Comparison of ENCODE assay signal across 26 mouse cellular contexts in genomic region chr4:124603712-124604111, GRCm38 (mm10). TPM values are rescaled to one million over a fixed set of nuclear protein-coding genes. Genes with fewer than 3 reads are reported as not detected.
"Had no signal": no experiment of that assay in that cellular context is flagged by ENCODE, and none has a peak within 500 bp of the region (broad histone marks: within the 10 kb centered on the region; RNA-seq: fewer than 3 reads in every experiment).

No protein-coding gene starts in this region.

- H3K27ac ChIP-seq: intestine, embryonic 15.5 days; kidney, embryonic 15.5 days; layer of hippocampus, adult 2 months; left cerebral cortex, adult 2 months; lung, embryonic 15.5 days; stomach, embryonic 15.5 days had no signal

- H3K4me2 ChIP-seq: intestine, embryonic 15.5 days; kidney, embryonic 15.5 days; lung, embryonic 15.5 days; midbrain, embryonic 11.5 days; stomach, embryonic 15.5 days had no signal

- H3K4me1 ChIP-seq: intestine, embryonic 15.5 days; lung, embryonic 15.5 days; stomach, embryonic 15.5 days had no signal

- H3K36me3 ChIP-seq: intestine, embryonic 15.5 days; kidney, embryonic 15.5 days; lung, embryonic 15.5 days; stomach, embryonic 15.5 days had no signal

- DNase-seq: kidney, adult 11 months; kidney, adult 8-10 months; kidney, postnatal 14 days; layer of hippocampus, adult 9-11 months; lung, adult 18-20 months; lung, postnatal 10 days; lung, postnatal 4 days; midbrain, embryonic 14.5 days; right cerebral cortex, adult 18-20 months; right cerebral cortex, postnatal 14 days; right cerebral cortex, postnatal 4 days; thymus, postnatal 25 days had no signal

- H3K4me3 ChIP-seq: intestine, embryonic 15.5 days; kidney, embryonic 15.5 days; layer of hippocampus, adult 2 months; left cerebral cortex, adult 2 months; lung, embryonic 15.5 days; stomach, embryonic 15.5 days had no signal

- H3K9me3 ChIP-seq: intestine, embryonic 15.5 days; kidney, embryonic 15.5 days; lung, embryonic 15.5 days; stomach, embryonic 15.5 days had no signal

- H3K9ac ChIP-seq: intestine, embryonic 15.5 days; kidney, embryonic 15.5 days; lung, embryonic 15.5 days; stomach, embryonic 15.5 days had no signal

- ATAC-seq: intestine, embryonic 15.5 days had no signal

RNA-seq across cellular contexts. Expression of gene 3100002H09Rik, which starts 6.9 kb away (rescaled TPM):
- total RNA-seq: megakaryocyte progenitor cell, adult 5-6 weeks; megakaryocyte-erythroid progenitor cell, adult 5-6 weeks; midbrain, postnatal 0 days had no signal
- polyA plus RNA-seq: intestine, embryonic 15.5 days; kidney, embryonic 15.5 days; large intestine, adult 2 months; limb, embryonic 11.5 days; limb, embryonic 14.5 days; lung, embryonic 15.5 days; stomach, embryonic 15.5 days; thymus, postnatal 0 days had no signal

RNA-seq across cellular contexts. Expression of gene Pou3f1, which starts 52.9 kb away (rescaled TPM):
- total RNA-seq: megakaryocyte progenitor cell, adult 5-6 weeks had no signal
